Mouse (Mus musculus): ENCODE results near the gene Rnpepl1. TPM values are rescaled to one million over a fixed set of nuclear protein-coding genes. Genes with fewer than 3 reads are reported as not detected.

Gene Rnpepl1
- polyA plus RNA-seq, 2 experiments = 8.7 to 10.7 TPM

GRCm38 (mm10) chr1:92910925-92911720, 540 bp downstream of the Rnpepl1 start:
- H3K36me3 ChIP-seq (replicated peaks; ENCODE audit: control insufficient read depth, insufficient read depth, low read depth) = peaks cover 6% of the 10 kb centered on the region; the same call in 1 of the 2 replicates
- peak overlapping the region; percentile 62 for H3K4me2 ChIP-seq (ENCODE audit: low read depth)
- peak overlapping the region; percentile 65 for H3K9ac ChIP-seq (replicated peaks)
- no peak for TF ChIP-seq EP300 (IDR thresholded peaks at IDR 0.05; ENCODE audit: low read depth)
- TF ChIP-seq CTCF (IDR thresholded peaks at IDR 0.05; ENCODE audit: low read depth) = no peak
- H3K27ac ChIP-seq = peak overlapping the region; percentile 18; the same call in 1 of the 2 replicates
- H3K27me3 ChIP-seq (ENCODE audit: control insufficient read depth, insufficient read depth, low read length) = no peaks in the 10 kb centered on the region
- H3K9me3 ChIP-seq (ENCODE audit: control insufficient read depth, low read length) = no peaks in the 10 kb centered on the region
- H3K4me1 ChIP-seq (replicated peaks; ENCODE audit: control insufficient read depth in 2 of 2, insufficient read depth in 2 of 2, low read length in 1 of 2) = peaks cover 14 to 26% of the 10 kb centered on the region in 2 experiments
- DNase-seq (ENCODE audit: low read depth in 3 of 3, low spot score in 3 of 3) (no peak), ATAC-seq (ENCODE audit: insufficient read depth) (peak; percentile 14)
- peak overlapping the region; percentile 60 to 68 for H3K4me3 ChIP-seq (ENCODE audit: insufficient read depth in 1 of 2, low read depth in 2 of 2, low read length in 2 of 2)
- WGBS (ENCODE audit: insufficient replicate concordance) = under 1% methylated on average over 66 of the region's 85 CpGs

GRCm38 (mm10) chr1:92911721-92912138, 1.1 kb downstream of the Rnpepl1 start:
- WGBS (ENCODE audit: insufficient replicate concordance) = 35% methylated on average over 8 of the region's 8 CpGs
- no peak for TF ChIP-seq CTCF (IDR thresholded peaks at IDR 0.05; ENCODE audit: low read depth)
- no peak for TF ChIP-seq EP300 (IDR thresholded peaks at IDR 0.05; ENCODE audit: low read depth)
- peaks cover 12 to 22% of the 10 kb centered on the region in 2 experiments for H3K4me1 ChIP-seq (replicated peaks; ENCODE audit: control insufficient read depth in 2 of 2, insufficient read depth in 2 of 2, low read length in 1 of 2)
- peaks cover 11% of the 10 kb centered on the region; the same call in 1 of the 2 replicates for H3K36me3 ChIP-seq (replicated peaks; ENCODE audit: control insufficient read depth, insufficient read depth, low read depth)
- H3K4me3 ChIP-seq (ENCODE audit: insufficient read depth in 1 of 2, low read depth in 2 of 2, low read length in 2 of 2) = peak overlapping the region; percentile 60 to 68
- peak overlapping the region; percentile 62 for H3K4me2 ChIP-seq (ENCODE audit: low read depth)
- H3K27me3 ChIP-seq (ENCODE audit: control insufficient read depth, insufficient read depth, low read length) = no peaks in the 10 kb centered on the region
- peak overlapping the region; percentile 65 for H3K9ac ChIP-seq (replicated peaks)
- no peak overlapping the region for H3K27ac ChIP-seq
- no peak for DNase-seq (ENCODE audit: low read depth in 3 of 3, low spot score in 3 of 3)
- ATAC-seq (ENCODE audit: insufficient read depth) = no peak
- no peaks in the 10 kb centered on the region for H3K9me3 ChIP-seq (ENCODE audit: control insufficient read depth, low read length)

GRCm38 (mm10) chr1:92912286-92912685, 1.7 kb downstream of the Rnpepl1 start:
- Histone ChIP-seq H3K9me3 (ENCODE audit: control insufficient read depth, low read length) (no peaks in the 10 kb centered on the region), H3K4me1 (replicated peaks; ENCODE audit: control insufficient read depth in 2 of 2, insufficient read depth in 2 of 2, low read length in 1 of 2) (peaks cover 12 to 22% of the 10 kb centered on the region in 2 experiments), H3K4me3 (ENCODE audit: insufficient read depth in 1 of 2, low read depth in 2 of 2, low read length in 2 of 2) (peak overlapping the region; percentile 60 to 68; a peak in 3 of 4 replicates), H3K4me2 (ENCODE audit: low read depth) (peak overlapping the region; percentile 62), H3K27ac (no peak overlapping the region), H3K27me3 (ENCODE audit: control insufficient read depth, insufficient read depth, low read length) (no peaks in the 10 kb centered on the region), H3K9ac (replicated peaks) (no peak overlapping the region), H3K36me3 (replicated peaks; ENCODE audit: control insufficient read depth, insufficient read depth, low read depth) (peaks cover 11% of the 10 kb centered on the region; the same call in 1 of the 2 replicates)
- DNase-seq (ENCODE audit: low read depth in 3 of 3, low spot score in 3 of 3) (no peak), ATAC-seq (ENCODE audit: insufficient read depth) (no peak)
- TF ChIP-seq EP300 (IDR thresholded peaks at IDR 0.05; ENCODE audit: low read depth) (no peak), CTCF (IDR thresholded peaks at IDR 0.05; ENCODE audit: low read depth) (peak; percentile 25; the same call in 1 of the 2 replicates)
- 59% methylated on average over 1 of the region's 1 CpGs for WGBS (ENCODE audit: insufficient replicate concordance)

GRCm38 (mm10) chr1:92914239-92914638, 3.7 kb downstream of the Rnpepl1 start:
- WGBS (ENCODE audit: insufficient replicate concordance) = 80% methylated on average over 4 of the region's 4 CpGs

GRCm38 (mm10) chr1:92914993-92915392, 4.4 kb downstream of the Rnpepl1 start:
- no peak for ATAC-seq (ENCODE audit: insufficient read depth)
- Histone ChIP-seq H3K4me3 (ENCODE audit: insufficient read depth in 1 of 2, low read depth in 2 of 2, low read length in 2 of 2) (no peak overlapping the region), H3K4me2 (ENCODE audit: low read depth) (no peak overlapping the region), H3K4me1 (replicated peaks; ENCODE audit: control insufficient read depth in 2 of 2, insufficient read depth in 2 of 2, low read length in 1 of 2) (peaks cover 3 to 6% of the 10 kb centered on the region in 2 experiments; a peak in 3 of 4 replicates), H3K9me3 (ENCODE audit: control insufficient read depth, low read length) (no peaks in the 10 kb centered on the region), H3K9ac (replicated peaks) (no peak overlapping the region), H3K36me3 (replicated peaks; ENCODE audit: control insufficient read depth, insufficient read depth, low read depth) (peaks cover 13% of the 10 kb centered on the region), H3K27me3 (ENCODE audit: control insufficient read depth, insufficient read depth, low read length) (no peaks in the 10 kb centered on the region), H3K27ac (no peak overlapping the region)
- TF ChIP-seq EP300 (IDR thresholded peaks at IDR 0.05; ENCODE audit: low read depth) = no peak
- TF ChIP-seq CTCF (IDR thresholded peaks at IDR 0.05; ENCODE audit: low read depth) = no peak
- DNase-seq (ENCODE audit: low read depth in 3 of 3, low spot score in 3 of 3) = no peak
- WGBS (ENCODE audit: insufficient replicate concordance) = 88% methylated on average over 11 of the region's 11 CpGs

More at GRCm38 (mm10) chr1:92914239-92914638, 3.7 kb downstream of the Rnpepl1 start:
- peaks cover 3 to 11% of the 10 kb centered on the region in 2 experiments for H3K4me1 ChIP-seq (replicated peaks; ENCODE audit: control insufficient read depth in 2 of 2, insufficient read depth in 2 of 2, low read length in 1 of 2)
- DNase-seq (ENCODE audit: low read depth in 3 of 3, low spot score in 3 of 3) (no peak), ATAC-seq (ENCODE audit: insufficient read depth) (no peak)
- peaks cover 13% of the 10 kb centered on the region for H3K36me3 ChIP-seq (replicated peaks; ENCODE audit: control insufficient read depth, insufficient read depth, low read depth)
- H3K9ac ChIP-seq (replicated peaks) = no peak overlapping the region
- H3K9me3 ChIP-seq (ENCODE audit: control insufficient read depth, low read length) = no peaks in the 10 kb centered on the region
- H3K27me3 ChIP-seq (ENCODE audit: control insufficient read depth, insufficient read depth, low read length) = no peaks in the 10 kb centered on the region
- TF ChIP-seq CTCF (IDR thresholded peaks at IDR 0.05; ENCODE audit: low read depth) (no peak), EP300 (IDR thresholded peaks at IDR 0.05; ENCODE audit: low read depth) (no peak)
- no peak overlapping the region for H3K27ac ChIP-seq
- H3K4me3 ChIP-seq (ENCODE audit: insufficient read depth in 1 of 2, low read depth in 2 of 2, low read length in 2 of 2) = no peak overlapping the region
- H3K4me2 ChIP-seq (ENCODE audit: low read depth) = no peak overlapping the region

Measured in liver, embryonic 14.5 days (tissue).